Mouse (Mus musculus) embryonic facial prominence, embryonic 14.5 days (tissue): ENCODE results near the gene Chd9. TPM values are rescaled to one million over a fixed set of nuclear protein-coding genes. Genes with fewer than 3 reads are reported as not detected.

Experiments used
- ATAC-seq: fragments of 200-750 bp; cut with Nextera tagmentation; 2 replicates; pipeline ENCODE4 v1.8.0; 2017; ENCODE audit warnings: low read depth, moderate number of reproducible peaks, moderate TSS enrichment
- DNase-seq: peaks from one replicate; pipeline ENCODE4 v3.0.0-alpha.2; 2015; ENCODE audit warnings: low spot score
- H3K27ac ChIP-seq: fragments of 300-500 bp; sonication (generic); replicated peaks from 2 replicates; pipeline ENCODE4 v1.5.1; 2014; ENCODE audit warnings: low read depth, mild to moderate bottlenecking, low read length, moderate library complexity
- H3K27me3 ChIP-seq: fragments of 300-500 bp; sonication (generic); replicated peaks from 2 replicates; pipeline ENCODE4 v1.6.1; 2014; ENCODE audit warnings: low read length; ENCODE audit not compliant: control insufficient read depth, insufficient read depth
- H3K36me3 ChIP-seq: fragments of 300-500 bp; sonication (generic); 2 replicates; pipeline ENCODE4 v1.6.1; 2014; ENCODE audit warnings: low read length, mixed read lengths; ENCODE audit not compliant: control insufficient read depth, insufficient read depth
- H3K4me1 ChIP-seq: fragments of 300-500 bp; sonication (generic); 2 replicates; pipeline ENCODE4 v1.6.1; 2014; ENCODE audit warnings: antibody characterized with exemption, low read length; ENCODE audit not compliant: control insufficient read depth, insufficient read depth
- H3K4me2 ChIP-seq: fragments of 300-500 bp; sonication (generic); 2 replicates; pipeline ENCODE4 v1.6.1; 2014; ENCODE audit warnings: low read depth, mild to moderate bottlenecking, low read length, moderate library complexity, mixed read lengths
- H3K4me3 ChIP-seq: fragments of 300-500 bp; sonication (generic); 2 replicates; pipeline ENCODE4 v1.5.1; 2014; ENCODE audit warnings: low read depth, mild to moderate bottlenecking, low read length
- H3K9ac ChIP-seq: fragments of 300-500 bp; sonication (generic); 2 replicates; pipeline ENCODE4 v1.6.1; 2014; ENCODE audit warnings: low read depth, mild to moderate bottlenecking, low read length, moderate library complexity, mixed read lengths
- H3K9me3 ChIP-seq: fragments of 300-500 bp; sonication (generic); 2 replicates; pipeline ENCODE4 v1.6.1; 2016; ENCODE audit warnings: low read length; ENCODE audit not compliant: control insufficient read depth
- WGBS: fragments of 180-500 bp; shearing (Covaris S2); extraction: QIAGEN DNeasy Blood & Tissue Kit; methylation state at CpG from one replicate; pipeline ENCODE4 v1.1.7; 2014; 5-methylcytosine and 5-hydroxymethylcytosine counted together
- polyA plus RNA-seq: library from polyadenylated mRNA; unstranded; fragments of >200 nt; fragmentation: Nextera tagmentation; extraction: Ambion mirVana; gene quantifications from 2 replicates; pipeline ENCODE4 v1.2.1, GENCODE M21; 2014

Chd9 gene
- polyA plus RNA-seq, 1 experiment from 2014 or later, result 123 TPM

- WGBS, result 80% methylated on average over 7 of the region's 7 CpGs
- H3K4me3 ChIP-seq, result no peak overlapping the region
- ATAC-seq (no peak), DNase-seq (no peak)
- no peaks in the 10 kb centered on the region for H3K27me3 ChIP-seq
- H3K36me3 ChIP-seq, result no peaks in the 10 kb centered on the region
- no peak overlapping the region for H3K9ac ChIP-seq
- no peaks in the 10 kb centered on the region for H3K9me3 ChIP-seq
- no peak overlapping the region for H3K4me2 ChIP-seq
- H3K27ac ChIP-seq, result no peak overlapping the region
- H3K4me1 ChIP-seq, result no peaks in the 10 kb centered on the region
These were observed 19.8 kb downstream of the Chd9 start for GRCm38 (mm10) chr8:90847980-90848379.

DNA sequence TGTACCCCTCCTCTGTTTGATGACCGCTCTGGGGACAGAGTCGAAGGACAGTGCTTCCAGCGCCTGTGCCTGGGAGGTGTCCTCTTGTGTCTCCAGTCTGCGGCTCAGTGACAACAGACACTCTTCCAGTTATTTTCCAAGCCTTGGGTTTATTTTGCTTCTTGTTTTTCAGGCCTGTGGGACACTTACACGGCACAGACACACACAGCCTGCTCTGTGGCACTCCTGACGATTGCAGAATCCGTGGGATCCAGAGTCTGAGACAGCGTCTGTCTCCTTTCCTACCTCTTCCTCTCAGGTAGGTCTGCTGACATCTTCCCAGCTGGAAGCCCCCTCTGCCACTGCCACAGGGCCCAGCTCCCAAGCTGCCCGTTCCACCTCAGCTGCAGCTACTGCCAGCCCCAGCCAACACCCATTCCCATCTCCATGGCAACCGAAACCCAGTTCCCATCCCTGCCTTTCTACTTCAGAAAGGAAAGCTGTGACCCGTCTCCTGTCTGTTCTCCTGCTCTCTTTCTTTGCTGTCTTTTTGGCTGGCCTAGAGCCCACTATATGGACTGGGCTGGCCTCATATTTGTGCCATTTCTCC, 21.4 kb downstream of the Chd9 start:
- WGBS, result 58% methylated on average over 11 of the region's 11 CpGs
- Histone ChIP-seq H3K9me3 (no peaks in the 10 kb centered on the region), H3K4me1 (peaks cover 9% of the 10 kb centered on the region), H3K9ac (no peak overlapping the region), H3K27ac (no peak overlapping the region), H3K4me3 (no peak overlapping the region), H3K36me3 (no peaks in the 10 kb centered on the region), H3K4me2 (no peak overlapping the region), H3K27me3 (no peaks in the 10 kb centered on the region)
- no peak for DNase-seq
- ATAC-seq, result no peak

DNA sequence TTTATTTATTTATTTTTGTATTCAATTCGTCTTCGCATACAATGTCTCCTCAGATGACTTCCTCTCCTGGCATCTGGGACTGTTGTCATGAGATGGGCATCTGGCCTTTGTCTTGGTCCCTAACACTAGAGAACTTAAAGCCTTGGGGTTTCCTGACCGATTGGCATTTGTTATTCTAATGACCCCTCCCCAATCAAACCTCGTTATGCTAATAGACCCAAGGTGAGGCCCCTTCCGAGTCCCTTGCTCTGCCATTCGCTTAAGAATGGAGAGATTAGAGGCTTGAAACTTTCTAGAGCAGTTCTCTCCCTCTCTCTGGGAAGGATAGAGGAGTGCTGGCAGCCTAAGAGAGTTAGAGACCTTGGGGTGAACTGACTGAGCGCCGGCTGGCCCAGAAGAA, 23.4 kb downstream of the Chd9 start:
- H3K4me3 ChIP-seq, result no peak overlapping the region
- WGBS, result 56% methylated on average over 8 of the region's 8 CpGs
- no peak for ATAC-seq
- no peak overlapping the region for H3K9ac ChIP-seq
- DNase-seq, result no peak
- H3K4me2 ChIP-seq, result no peak overlapping the region
- H3K27ac ChIP-seq, result no peak overlapping the region
- H3K4me1 ChIP-seq, result peaks cover 15% of the 10 kb centered on the region
- H3K27me3 ChIP-seq, result no peaks in the 10 kb centered on the region
- no peaks in the 10 kb centered on the region for H3K9me3 ChIP-seq
- H3K36me3 ChIP-seq, result no peaks in the 10 kb centered on the region

GRCm38 (mm10) chr8:90853971-90854670, 26.0 kb downstream of the Chd9 start:
- ATAC-seq, result no peak
- Histone ChIP-seq H3K9ac (0 out of 2 replicates have a peak overlapping the region, but pooled peaks have one; percentile 38), H3K4me2 (peak overlapping the region; percentile 31), H3K9me3 (no peaks in the 10 kb centered on the region), H3K4me3 (0 out of 2 replicates have a peak overlapping the region, but pooled peaks have one; percentile 1), H3K36me3 (no peaks in the 10 kb centered on the region), H3K4me1 (peaks cover 18% of the 10 kb centered on the region), H3K27me3 (no peaks in the 10 kb centered on the region), H3K27ac (peak overlapping the region; percentile 85)
- WGBS, result 63% methylated on average over 9 of the region's 9 CpGs
- no peak for DNase-seq

DNA sequence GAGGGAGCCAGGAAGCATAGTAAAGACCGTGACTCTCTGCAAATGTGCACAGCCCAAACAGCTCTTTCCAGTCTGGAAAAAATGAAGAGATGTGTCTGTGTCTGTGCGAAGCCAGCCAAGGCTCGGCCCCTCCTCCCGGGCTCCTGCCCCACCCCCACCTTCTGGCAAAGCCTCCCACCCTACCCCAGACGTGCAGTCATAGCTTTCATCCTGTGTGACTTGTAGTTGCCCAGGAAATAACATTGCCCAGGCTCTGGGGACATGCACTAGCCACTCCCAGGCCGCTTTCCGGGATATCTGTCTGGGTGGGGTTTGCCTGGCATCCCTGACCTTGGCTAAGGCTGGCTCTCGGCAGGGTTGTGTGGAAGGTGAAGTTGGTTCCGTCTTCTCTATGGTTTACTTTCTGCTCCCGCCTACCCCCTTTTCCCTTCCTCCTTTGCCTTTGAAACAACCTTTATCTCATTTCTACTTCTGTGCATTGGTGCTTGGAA, 26.6 kb downstream of the Chd9 start:
- WGBS, result 11% methylated on average over 10 of the region's 10 CpGs

GRCm38 (mm10) chr8:90856171-90856570, 28.0 kb downstream of the Chd9 start:
- H3K27me3 ChIP-seq, result no peaks in the 10 kb centered on the region
- no peak for ATAC-seq
- no peak overlapping the region for H3K4me3 ChIP-seq
- H3K9ac ChIP-seq, result no peak overlapping the region
- no peaks in the 10 kb centered on the region for H3K36me3 ChIP-seq
- DNase-seq, result no peak
- H3K9me3 ChIP-seq, result no peaks in the 10 kb centered on the region
- no peak overlapping the region for H3K4me2 ChIP-seq
- no peak overlapping the region for H3K27ac ChIP-seq
- peaks cover 28% of the 10 kb centered on the region for H3K4me1 ChIP-seq
- WGBS, result 87% methylated on average over 3 of the region's 3 CpGs

More for the DNA sequence above, 26.6 kb downstream of the Chd9 start:
- Histone ChIP-seq H3K27ac (peak overlapping the region; percentile 85), H3K9ac (0 out of 2 replicates have a peak overlapping the region, but pooled peaks have one; percentile 38), H3K9me3 (no peaks in the 10 kb centered on the region), H3K36me3 (no peaks in the 10 kb centered on the region), H3K27me3 (no peaks in the 10 kb centered on the region), H3K4me2 (peak overlapping the region; percentile 31), H3K4me3 (0 out of 2 replicates have a peak overlapping the region, but pooled peaks have one; percentile 1), H3K4me1 (peaks cover 24% of the 10 kb centered on the region)
- ATAC-seq (peak; percentile 89), DNase-seq (peak; percentile 85)

- no peak overlapping the region for H3K9ac ChIP-seq
- H3K4me1 ChIP-seq, result peaks cover 34% of the 10 kb centered on the region
- H3K4me3 ChIP-seq, result no peak overlapping the region
- no peak overlapping the region for H3K4me2 ChIP-seq
- no peaks in the 10 kb centered on the region for H3K36me3 ChIP-seq
- no peak for ATAC-seq
- no peak for DNase-seq
- no peaks in the 10 kb centered on the region for H3K27me3 ChIP-seq
- WGBS, result 46% methylated on average over 1 of the region's 1 CpGs
- H3K9me3 ChIP-seq, result no peaks in the 10 kb centered on the region
- no peak overlapping the region for H3K27ac ChIP-seq
These were observed 28.8 kb downstream of the Chd9 start for GRCm38 (mm10) chr8:90856952-90857351.

DNA sequence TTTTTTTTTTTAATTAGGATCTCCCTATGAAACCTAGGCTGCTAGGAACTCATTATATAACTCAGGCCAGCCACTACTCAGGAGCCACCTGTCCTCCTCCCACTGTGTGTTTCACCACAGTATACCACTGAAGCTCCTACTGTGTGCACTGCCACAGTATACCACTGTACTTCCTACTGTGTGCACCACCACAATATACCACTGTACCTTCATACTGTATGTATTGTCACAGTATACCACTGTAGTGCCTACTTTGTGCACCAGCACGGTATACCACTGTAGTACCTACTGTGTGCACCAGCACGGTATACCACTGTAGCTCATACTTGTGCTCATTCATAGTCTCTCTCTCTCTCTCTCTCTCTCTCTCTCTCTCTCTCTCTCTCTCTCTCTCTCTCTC, 29.9 kb downstream of the Chd9 start:
- Histone ChIP-seq H3K9me3 (no peaks in the 10 kb centered on the region), H3K36me3 (no peaks in the 10 kb centered on the region), H3K27me3 (no peaks in the 10 kb centered on the region), H3K4me3 (no peak overlapping the region), H3K9ac (no peak overlapping the region), H3K27ac (no peak overlapping the region), H3K4me2 (no peak overlapping the region), H3K4me1 (peaks cover 42% of the 10 kb centered on the region)
- no peak for DNase-seq
- no peak for ATAC-seq
- 87% methylated on average over 2 of the region's 2 CpGs for WGBS
